Mouse (Mus musculus) kidney, adult 2 months (tissue): ENCODE measurements around the gene Pik3ca.

ENCODE experiments used
- CTCF ChIP-seq: fragments of 200-500 bp; conservative IDR thresholded peaks from 2 replicates; pipeline ENCODE4 v1.5.1; 2011; ENCODE audit warnings: low read depth, mild to moderate bottlenecking, control low read depth, low read length, moderate library complexity, mixed read lengths; ENCODE audit not compliant: insufficient read depth, insufficient read length
- POLR2A ChIP-seq: fragments of 200-500 bp; IDR thresholded peaks from one replicate; pipeline ENCODE4 v1.6.1; 2011; ENCODE audit warnings: low read depth, low read length, control low read depth

- TF ChIP-seq CTCF (no peak), POLR2A (no peak)
Measured at GRCm38 (mm10) chr3:32399931-32400330, 2.5 kb downstream of the Pik3ca start.
